Mouse (Mus musculus) CD8-positive naive resting alpha-beta T cell, adult 2 months (primary cell): ENCODE results near the gene Cdh24.
"Not testable (repeated sequence)": the region's sequence is repeated elsewhere in the genome, so short reads cannot be mapped to it uniquely, and the experiment has no call there.

Experiments used
- DNase-seq, 2 experiments: peaks; one replicate each; pipeline ENCODE4 v3.0.0; 2022; ENCODE audit warnings: low read depth in 2 of 2, low spot score in 2 of 2

Cdh24 gene

DNA sequence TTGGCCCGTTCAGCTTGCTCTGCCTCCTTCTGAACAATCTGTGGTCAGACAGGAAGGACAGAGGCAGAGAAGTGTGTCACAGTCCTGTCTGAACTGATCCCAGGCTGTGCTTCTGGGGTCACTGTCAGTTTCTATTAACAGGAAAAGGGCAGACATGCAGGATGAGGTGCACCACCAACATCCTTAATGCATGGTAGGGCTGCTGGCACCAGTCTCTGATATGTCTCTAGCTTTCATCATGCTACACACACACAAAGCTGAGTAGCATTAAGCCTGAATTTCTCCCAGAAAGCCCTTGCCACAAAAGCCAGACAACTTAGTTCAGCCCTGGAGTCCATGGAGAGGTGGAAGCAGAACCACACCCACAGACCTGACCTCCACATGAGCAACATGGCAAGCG lies 1.8 kb upstream of the Cdh24 start:
- no peak for DNase-seq

DNA sequence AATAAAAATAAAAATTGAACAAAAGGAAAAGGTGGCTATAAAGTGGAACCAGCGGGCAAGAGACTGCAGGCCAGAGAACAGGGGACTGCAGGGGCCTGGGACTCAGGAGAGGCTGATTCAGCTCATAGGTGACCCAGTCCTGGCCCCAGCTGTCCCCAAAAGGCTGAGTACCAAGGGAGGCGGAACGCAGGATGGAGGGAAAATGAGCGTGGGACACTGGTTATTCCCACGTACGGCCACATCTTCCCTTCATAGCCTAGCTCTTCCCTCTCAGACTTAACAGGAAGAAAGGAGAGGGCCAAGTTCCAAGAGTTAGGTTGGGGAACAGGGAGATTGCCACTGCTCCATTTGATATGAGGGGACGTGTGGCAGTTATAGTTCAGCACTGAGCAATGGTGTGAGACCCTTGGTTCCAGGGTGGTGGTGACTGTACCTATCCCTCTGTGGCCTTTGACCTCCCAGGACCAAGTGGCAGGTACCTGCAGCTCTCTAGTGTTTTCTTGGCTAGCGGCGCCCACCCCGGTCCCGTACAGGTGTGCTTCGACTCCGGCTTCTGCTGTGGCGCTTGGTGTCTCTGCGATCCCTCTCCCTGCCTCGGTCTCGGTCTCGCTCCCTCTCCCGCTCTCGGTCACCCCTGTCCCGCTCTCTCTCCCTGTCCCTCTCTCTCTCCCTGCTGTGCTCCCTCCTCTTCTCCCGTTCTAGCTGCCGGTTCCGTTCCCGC lies 1.2 kb upstream of the Cdh24 start:
- DNase-seq = no peak

DNA sequence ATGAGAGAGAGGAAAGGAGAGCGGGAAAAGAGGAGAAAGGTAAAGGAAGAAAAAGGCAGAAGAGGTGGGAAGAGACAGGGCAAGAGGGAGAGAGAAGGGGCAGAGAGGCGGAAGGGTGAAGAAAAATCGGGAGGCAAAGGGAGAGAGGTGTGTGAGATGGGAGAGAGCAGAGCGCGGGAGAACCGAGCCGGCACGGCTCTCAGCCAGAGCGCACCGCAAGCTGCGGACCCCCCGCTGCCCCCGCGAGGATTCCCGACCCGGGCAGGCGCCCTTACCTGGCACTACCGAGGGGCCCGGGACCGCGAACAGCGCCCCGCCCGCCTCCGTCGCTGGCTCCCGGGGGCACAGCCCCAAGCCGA lies 239 bp downstream of the Cdh24 start, which contains the start of gene Gm17606:
Gene Gm17606, plus strand, starts transcription at position 7 of the 359 bp plus-strand sequence.
- DNase-seq = no peak

DNA sequence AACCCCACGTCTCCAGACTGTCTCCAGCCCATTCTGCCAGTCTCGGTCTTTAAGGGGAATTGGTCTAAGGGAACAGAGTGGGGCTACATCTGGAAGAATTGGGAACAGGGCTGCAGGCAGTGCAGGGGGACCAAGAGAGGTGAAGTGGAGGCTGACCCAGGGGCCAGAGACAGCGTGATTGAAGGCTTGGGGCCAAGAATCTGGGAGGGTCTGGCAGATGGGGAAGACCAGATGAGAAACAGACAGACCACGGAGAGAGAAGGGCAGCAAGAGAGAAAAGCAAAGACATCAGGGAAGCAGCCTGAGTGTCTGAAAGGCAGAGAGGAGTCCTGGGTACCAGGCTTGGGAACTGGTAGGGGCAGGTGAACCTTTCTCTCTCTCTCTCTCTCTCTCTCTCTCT lies 1.0 kb downstream of the Cdh24 start:
- no peak for DNase-seq

DNA sequence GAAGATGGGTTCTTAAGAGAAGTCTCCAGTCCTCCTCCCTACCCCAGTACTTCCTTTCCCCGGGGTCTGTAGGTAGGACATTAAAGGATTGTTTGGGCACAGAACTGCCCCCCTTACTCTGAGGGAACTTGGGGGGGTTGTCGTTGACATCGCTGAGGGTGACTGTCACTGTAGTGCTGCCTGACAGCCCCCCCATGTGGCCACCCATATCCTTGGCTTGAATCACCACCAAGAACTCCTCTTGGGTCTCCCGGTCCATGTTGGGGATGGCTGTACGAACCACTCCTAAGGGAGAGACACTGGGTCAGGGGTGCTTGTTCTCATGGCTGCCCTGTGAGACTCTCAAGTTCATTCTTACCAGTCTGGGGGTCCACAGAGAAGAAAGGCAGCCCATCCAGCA lies 3.0 kb downstream of the Cdh24 start:
- no peak for DNase-seq

DNA sequence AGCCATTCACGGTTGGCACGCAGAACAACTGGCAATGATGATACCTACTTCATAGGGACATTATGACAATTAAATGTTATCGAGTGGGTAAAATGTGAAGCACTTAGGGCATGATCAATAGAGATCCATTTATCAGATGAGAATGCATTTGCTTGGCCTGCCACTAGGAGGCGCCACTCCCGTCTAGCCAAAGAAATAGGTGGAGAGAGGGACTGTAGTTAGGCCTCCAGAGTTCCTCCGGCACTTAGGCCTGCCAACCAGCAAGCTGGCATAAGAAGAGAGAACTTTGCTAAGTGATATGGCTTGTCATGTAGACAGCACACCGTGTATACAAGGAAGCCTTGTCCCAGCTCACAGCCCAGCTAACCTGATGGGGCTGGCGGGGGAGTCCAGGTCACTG lies 4.2 kb downstream of the Cdh24 start:
- peak; percentile 58 to 68 for DNase-seq

DNA sequence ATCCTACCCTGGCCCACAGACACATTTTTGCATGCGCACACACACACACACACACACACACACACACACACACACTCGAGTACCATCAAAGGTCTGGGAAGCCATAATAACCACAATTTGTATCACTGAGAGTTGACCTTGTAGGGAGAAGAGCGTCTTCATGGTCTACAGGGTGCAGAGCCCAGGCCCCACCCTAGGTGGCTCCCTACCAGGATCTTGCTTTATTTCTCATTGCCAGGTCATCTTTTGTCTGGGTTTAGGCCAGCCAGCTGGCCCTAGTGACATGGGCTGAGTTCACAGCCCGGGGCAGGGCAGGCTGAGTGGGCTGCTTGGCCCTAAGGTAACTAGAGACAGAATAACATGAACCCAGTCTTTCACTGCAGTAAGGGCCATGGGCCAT lies 7.0 kb downstream of the Cdh24 start:
- DNase-seq = no peak

DNA sequence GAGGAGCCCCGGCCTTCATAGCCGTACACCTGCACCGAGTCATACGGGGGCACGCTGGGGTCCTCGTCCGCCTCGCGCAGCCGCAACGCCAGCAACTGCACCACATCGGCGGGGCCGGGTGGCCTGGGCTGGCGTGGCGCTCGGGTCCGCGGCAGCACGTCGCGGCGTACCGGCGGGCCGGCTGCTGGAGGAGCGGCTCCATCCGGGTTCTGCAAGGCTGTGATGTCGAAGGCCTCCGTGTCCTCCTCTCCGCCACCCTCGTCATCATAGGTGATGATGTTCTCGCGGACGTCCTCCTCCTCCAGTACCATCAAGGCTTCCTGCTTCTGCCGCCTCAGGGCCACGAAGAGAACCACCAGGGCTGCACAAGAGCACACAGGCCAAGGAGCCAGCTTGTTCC lies 8.9 kb downstream of the Cdh24 start:
- DNase-seq = no peak

DNA sequence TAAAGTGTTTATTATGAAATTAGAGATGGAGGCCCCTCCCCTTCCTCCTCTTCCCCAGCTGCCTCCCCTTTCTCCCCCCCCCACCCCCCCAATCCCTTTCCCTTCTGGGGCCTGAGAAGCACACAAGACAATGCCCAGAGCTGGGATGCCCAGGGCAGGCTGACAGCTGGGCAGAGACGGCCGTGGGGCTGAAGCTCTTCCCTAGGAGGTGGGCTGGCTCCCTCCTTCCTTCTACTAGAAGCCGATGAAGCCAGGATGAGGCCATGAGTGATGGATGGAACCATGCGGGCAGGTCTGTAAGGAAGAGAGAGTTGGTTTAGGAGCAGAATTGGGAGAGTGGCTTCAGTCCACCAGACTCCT lies 9.9 kb downstream of the Cdh24 start:
- DNase-seq = no peak

DNA sequence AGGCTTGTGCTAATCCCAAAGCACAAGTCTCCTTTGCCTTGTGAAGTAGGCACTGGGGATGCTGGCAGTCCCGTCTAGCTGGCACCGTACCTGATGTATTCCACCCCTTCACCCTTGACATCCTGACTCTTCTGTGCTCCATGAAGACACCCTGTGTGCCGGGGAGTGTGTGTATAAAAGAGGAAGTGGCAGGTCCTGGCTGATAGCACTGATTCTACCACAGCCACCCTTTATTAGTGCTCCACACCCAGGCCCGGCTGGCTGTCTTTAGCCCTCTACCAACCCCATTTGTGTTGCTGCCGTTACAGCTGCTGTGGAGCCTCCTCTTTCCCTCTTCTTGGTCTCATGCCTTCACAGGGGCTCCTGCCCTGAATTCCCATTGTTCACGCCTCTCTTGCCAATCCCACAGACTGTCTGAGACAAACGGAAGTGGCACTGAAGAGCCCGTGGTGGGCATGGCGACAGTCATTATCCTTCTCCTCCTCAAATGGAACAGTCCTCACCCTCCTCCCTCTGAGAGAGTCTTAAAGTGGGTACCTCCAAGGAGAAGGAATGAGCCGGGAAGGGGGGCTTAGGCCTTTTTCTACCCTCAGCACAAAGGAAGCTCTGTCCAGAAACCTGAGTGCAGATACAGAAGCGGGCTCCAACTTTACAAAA lies 10.5 kb downstream of the Cdh24 start:
- DNase-seq = no peak

DNA sequence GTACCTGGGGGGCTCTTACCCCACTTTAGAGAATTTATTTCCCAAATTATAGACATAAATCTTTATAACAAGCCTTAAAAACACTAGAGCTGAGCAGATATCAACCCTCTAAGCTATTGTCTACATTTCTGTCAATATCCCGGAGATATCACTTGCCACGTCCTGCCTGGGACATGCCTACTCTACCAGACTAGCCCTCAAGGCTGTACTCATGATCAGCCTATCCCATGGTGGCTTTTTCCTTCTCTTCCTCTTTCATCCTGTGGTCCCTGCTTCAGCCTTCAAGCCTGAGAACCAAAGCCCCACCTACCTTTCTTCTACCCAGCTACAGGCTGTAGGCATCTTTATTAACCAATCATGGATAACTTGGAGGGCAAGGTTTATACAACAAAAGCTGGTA lies 11.4 kb downstream of the Cdh24 start:
- no peak for DNase-seq

DNA sequence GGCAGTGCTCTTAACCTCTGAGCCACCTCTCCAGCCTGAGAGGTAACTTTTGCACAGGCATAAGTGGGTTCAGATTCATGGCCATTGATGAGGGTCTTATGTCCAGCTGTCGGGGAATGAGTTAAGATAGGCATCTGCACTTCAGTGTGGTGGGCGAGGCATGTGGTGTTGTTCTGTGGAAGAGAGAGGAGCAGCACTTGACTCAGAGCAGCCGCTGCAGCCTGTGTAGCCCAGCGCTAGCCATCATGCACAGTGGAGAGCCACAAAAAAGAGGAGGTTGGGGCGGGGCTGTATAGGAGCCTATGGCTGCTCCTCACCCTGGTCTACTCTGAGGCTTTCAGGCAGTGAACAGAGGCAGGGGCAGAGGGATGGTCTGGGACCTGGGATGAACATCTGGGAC lies 13.1 kb downstream of the Cdh24 start:
- no peak for DNase-seq

DNA sequence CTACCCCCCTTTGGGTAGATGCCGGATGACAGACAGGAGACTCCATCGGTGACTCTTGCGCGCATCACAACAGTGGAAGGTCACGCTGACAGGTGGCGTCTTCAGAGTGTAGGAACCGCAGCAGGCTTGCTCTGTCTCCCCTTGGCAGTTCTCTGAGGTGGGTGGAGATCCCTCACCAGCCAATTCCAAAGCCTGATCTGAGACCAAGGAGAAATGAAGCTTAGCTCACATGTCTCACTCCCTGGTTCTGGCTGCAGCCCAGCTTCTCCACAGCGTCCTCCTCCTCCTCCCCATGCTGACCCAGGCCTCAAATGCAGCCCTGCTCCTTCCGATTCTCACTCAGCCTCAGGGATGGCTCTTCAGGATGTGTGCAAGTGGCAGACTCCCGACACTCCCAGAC lies 16.2 kb downstream of the Cdh24 start:
- no peak for DNase-seq

DNA sequence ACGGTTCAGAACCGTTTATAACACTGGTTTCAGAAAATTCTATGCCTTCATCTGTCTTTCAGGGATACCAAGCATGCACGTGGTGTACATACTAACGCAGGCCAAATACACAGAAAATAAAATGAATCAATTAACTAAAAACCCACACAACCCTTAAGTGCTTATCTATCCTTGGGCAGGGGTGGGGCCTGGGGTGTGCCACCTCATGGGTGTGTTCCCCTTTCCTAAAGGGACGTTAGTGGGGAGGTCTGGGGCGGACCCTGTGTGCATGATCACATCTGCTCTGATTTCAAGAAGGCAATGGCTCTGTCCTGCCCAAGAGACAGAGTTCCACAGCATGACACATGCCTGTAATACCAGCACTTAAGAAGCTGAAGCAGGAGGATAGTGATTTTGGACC lies 17.8 kb downstream of the Cdh24 start:
- DNase-seq = no peak

DNA sequence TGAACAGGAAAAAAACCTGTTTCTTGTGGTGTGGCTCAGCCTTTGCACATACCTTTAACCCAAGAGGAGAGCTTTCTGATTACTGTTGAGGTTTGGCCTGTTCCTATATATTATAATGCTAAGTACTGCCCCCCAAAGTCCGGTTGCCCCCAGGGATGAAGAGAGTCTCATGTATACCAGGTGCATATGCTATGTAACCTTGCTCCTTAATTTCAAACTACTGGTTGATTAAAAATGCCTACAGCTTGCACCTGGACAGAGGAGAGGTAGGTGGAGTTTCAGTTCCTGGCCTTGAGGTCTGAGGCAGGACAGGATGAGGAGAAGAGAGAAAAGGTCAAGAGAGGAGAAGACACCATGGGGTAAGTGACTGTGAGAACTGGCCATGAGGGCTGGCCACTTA lies 20.0 kb downstream of the Cdh24 start, which contains the start of gene Psmb11:
Gene Psmb11, plus strand, starts transcription at position 301 of the 400 bp plus-strand sequence.
- no peak for DNase-seq

DNA sequence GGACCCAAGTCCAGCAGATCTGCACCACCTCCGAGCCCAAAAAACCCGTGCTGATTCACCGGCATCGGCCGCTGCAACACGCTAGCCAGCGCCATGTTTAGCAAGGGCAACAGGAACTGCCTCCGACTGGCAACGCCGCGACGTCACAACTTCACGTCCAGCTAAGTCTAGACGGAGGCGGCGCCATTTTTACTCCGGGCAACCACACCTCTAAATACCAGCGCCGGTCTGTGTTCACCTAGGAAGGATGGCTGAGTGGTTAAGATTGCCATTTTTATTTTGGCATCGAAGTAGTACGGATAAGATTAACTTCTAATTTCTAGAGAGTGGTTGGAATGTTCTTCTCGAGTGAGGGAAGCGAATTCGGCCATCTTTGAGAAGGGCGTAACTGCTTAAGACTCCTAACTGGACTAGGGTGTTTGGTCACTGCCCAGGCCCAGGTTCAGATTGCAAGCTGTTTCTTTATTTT lies 23.2 kb downstream of the Cdh24 start, which contains the start of gene Psmb5:
Gene Psmb5, minus strand, starts transcription at position 126 of the 469 bp plus-strand sequence.
- DNase-seq = peak; percentile 78 to 81

DNA sequence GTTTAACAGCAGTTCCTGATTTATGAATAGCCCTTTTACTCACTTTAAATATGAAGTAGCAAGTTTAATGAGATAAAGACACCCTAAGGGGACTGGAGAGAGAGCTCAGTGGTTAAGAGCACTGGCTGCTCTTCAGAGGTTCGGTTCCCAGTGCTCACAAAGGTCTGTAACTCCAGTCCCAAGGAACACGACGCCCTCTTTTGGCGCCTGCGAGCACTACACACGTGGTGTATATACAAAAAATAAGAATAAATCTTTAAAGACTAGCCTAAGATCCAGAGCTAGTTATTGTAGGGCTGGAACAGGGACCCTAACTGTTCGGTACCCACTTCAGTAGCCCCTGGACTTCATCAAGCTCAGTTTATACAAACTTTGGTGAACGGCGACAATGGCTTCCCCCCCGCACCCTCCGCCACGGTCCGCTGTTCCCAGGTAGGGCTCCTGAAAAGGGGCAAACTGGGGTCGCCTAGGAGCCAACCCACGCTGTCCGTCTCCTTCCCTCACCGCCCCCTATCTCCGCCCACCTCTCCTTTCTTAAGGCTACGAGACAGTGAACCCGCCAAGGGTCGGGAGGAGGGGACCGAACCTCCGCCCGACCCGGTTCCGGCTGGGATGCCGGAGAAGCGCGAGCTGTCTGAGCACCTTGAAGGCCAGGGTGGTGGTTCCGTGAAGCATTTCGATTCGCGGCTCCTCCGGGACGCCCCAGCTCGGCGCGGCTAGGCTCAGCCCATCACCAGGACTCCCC lies 23.8 kb downstream of the Cdh24 start:
- DNase-seq = no peak

DNA sequence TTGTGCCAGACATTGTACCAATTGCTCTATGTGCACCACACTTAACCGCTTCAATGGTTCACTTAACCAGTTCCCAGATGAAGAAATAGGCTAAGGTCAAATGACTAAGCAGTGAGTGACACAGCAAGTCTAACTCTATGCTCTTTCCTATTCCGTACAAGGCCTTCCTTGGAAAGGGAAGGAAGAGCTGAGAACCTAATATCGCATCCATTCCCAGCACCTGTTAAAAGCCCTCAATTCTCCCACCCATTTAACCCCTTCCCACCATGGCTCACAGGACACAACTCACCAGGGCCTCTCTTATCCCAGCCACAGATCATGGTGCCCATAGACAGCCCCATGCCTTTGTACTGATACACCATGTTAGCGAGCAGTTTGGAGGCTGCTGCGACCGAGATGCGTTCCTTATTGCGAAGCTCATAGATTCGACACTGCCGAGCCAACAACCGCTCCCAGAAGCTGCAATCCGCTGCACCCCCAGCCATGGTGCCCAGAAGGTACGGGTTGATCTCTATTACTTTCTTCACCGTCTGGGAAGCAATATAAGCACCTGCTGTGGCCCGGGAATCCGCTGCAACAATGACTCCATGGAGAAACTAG lies 24.8 kb downstream of the Cdh24 start:
- no peak for DNase-seq

DNA sequence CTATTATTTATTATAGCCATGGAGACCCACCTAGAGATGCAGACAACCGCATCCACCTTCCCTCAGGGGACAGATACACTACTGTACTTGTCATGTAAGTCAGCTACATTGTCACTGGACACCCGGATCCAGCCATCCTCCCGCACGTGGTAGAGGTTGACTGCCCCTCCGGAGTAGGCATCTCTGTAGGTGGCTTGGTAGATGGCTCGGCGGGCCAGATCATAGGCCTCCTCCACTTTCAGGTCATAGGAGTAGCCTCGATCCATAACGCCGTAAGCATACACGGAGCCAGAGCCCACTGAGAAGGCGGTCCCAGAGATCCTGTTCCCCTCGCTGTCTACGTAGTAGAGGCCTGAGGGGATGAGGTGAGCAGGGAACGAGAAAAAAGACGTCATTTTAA lies 27.0 kb downstream of the Cdh24 start:
- DNase-seq = not testable (repeated sequence)

DNA sequence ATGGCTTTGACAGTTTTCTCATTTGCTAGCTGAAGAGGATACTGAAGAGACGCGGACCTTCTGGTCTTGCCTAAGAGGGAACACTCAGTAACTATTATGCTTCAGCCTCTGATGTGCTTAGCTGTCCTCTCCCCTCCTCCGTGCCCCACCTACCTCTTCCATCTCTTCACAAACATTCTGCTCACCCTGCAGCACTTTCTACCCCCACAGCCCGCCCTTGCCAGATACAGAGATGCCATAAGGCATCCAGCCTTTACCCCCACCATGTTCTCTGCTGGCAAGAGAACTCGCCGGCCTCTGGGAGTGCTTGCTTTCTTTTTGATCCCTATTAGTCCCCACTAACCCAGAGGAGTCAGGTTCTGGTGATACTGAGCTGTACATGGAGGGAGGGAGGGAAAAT lies 30.5 kb downstream of the Cdh24 start:
- no peak for DNase-seq

DNA sequence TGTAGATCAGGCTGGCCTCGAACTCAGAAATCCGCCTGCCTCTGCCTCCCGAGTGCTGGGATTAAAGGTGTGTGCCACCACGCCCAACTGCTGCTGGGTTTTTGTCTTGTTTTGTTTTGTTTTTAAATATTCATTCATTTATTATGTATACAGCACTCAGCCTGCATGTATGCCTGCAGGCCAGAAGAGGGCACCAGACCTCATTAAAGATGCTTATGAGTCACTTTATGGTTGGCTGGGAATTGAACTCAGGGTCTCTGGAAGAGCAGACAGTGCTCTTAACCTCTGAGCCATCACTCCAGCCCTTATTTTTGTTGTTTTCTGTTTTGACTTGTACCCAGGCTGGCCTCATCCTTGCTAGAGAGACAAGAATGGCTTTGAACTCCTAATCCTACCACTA lies 31.2 kb downstream of the Cdh24 start:
- peak in 1 of 2 experiments; percentile 32 for DNase-seq

DNA sequence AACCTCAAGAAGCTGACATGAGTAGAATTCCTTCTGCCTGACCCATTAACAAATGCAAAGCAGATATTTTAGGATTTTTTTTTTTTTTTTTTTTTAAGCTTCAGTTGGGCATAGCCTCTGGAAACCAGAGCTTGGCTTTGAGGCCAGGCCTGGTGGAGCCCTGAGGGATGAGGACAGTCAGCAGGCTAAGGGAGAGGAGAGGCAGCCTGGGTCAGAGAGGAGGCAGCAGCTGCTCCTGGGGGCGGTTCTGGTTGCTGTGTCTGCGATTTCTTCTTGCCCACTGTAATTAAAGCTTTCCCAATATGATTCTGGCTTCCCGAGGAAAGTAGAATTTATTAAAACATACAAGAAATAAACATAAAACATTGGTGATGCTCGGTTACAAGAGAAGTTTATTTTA lies 31.9 kb downstream of the Cdh24 start:
- DNase-seq = no peak
